Mouse (Mus musculus): ENCODE measurements around the gene Etl4. TPM values are rescaled to one million over a fixed set of nuclear protein-coding genes. Genes with fewer than 3 reads are reported as not detected.
"Not testable (repeated sequence)": the region's sequence is repeated elsewhere in the genome, so short reads cannot be mapped to it uniquely, and the experiment has no call there.

The Etl4 gene
- polyA plus RNA-seq, 1 experiment from 2014 or later = 16.1 TPM

DNA sequence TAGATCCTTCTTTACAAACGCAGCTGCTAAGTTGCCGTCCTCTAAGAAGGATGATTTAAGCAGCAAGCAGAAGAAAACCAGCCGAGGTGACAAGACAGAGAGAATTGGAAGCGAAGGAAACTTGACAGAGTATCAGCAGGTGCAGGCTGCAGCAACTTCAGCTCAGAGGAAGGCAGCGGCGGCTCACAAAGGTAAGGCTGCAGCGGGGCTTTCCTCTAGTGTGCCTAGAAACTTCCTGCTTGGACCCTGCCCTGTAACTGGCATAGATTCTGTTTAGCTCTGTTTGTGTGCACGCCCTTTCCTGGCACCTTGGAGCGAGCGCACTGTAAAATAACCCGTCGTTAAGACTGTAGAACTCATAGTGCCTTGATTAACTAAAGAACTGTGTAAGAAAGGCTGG is 430.3 kb downstream of the Etl4 start:
- no peak overlapping the region for H3K9ac ChIP-seq (replicated peaks)
- no peaks in the 10 kb centered on the region for H3K36me3 ChIP-seq
- ATAC-seq (ENCODE audit: low FRiP score, low read depth) = no peak
- WGBS = 20% methylated on average over 12 of the region's 12 CpGs
- H3K4me1 ChIP-seq = peaks cover 10% of the 10 kb centered on the region
- H3K27me3 ChIP-seq = no peaks in the 10 kb centered on the region
- 0 out of 2 replicates have a peak overlapping the region, but pooled peaks have one; percentile 8 for H3K4me3 ChIP-seq
- H3K27ac ChIP-seq (replicated peaks) = no peak overlapping the region
- no peaks in the 10 kb centered on the region for H3K9me3 ChIP-seq
- peak overlapping the region; percentile 40 for H3K4me2 ChIP-seq (replicated peaks)

DNA sequence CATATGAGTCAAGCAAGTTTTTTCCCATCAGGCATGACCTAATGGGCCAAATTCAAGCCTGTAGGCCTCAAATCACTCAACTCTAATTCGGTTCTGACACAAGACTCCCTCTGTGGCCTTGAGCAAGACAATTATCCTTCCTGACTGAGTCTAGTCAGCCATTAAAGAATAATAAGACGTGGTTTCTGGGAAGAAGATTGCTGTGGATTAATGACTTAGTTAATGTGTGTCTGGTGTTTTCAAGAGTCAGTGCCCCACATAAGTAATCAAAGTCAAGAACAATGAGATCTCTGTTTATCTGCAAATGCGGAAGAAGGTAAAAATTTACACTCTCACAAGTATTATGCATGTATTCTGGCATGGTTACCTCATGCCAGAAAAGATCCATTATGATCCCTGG is 437.3 kb downstream of the Etl4 start:
- Histone ChIP-seq H3K27me3 (no peaks in the 10 kb centered on the region), H3K4me1 (no peaks in the 10 kb centered on the region), H3K36me3 (no peaks in the 10 kb centered on the region), H3K27ac (replicated peaks) (no peak overlapping the region), H3K9ac (replicated peaks) (no peak overlapping the region), H3K9me3 (no peaks in the 10 kb centered on the region), H3K4me3 (no peak overlapping the region), H3K4me2 (replicated peaks) (no peak overlapping the region)
- 77% methylated on average over 3 of the region's 3 CpGs for WGBS
- ATAC-seq (ENCODE audit: low FRiP score, low read depth) = no peak

DNA sequence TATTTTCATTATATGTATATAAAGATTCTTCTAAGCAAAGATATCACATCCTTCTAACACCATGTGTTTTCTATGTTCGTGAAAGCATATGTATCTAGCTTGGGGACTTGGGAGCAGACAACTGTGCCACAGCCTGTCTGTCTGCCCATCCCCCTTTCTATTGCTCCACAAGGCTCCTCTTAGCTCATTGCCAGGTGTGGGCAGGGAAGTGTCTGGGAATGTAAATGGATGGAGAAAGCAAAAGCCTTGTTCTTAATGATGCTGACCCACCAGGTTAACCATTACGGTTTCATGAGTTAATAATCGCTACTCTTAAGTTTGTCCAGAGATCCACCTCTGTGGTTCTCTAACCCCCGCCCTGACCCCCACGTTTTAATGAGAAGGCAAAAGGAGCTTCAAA is 439.7 kb downstream of the Etl4 start:
- H3K9me3 ChIP-seq = no peaks in the 10 kb centered on the region
- WGBS = 88% methylated on average over 5 of the region's 5 CpGs
- no peak for ATAC-seq (ENCODE audit: low FRiP score, low read depth)

DNA sequence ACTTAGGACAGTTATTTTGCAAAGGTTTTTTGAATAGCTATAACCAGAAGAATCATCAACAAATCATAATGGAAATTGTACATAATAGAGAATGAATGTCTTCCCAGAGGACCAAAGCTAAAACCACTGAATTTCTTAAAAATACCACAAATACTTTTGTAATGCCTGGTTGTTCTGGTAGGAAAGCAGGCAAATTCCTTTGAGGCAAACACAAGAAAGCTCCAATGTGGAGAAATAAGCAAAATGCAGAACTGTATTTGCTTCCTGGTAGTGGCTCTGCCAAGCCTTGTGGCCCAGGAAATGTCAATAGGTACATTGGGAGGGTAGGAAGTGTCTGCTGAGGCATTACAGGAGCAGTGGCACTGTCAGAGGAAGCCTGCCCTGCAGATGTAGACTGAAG is 443.2 kb downstream of the Etl4 start:
- H3K27ac ChIP-seq (replicated peaks) = no peak overlapping the region
- ATAC-seq (ENCODE audit: low FRiP score, low read depth) = no peak
- H3K36me3 ChIP-seq = no peaks in the 10 kb centered on the region
- H3K9ac ChIP-seq (replicated peaks) = no peak overlapping the region
- no peaks in the 10 kb centered on the region for H3K27me3 ChIP-seq
- H3K4me1 ChIP-seq = no peaks in the 10 kb centered on the region
- no peaks in the 10 kb centered on the region for H3K9me3 ChIP-seq
- no peak overlapping the region for H3K4me3 ChIP-seq
- no peak overlapping the region for H3K4me2 ChIP-seq (replicated peaks)

More for the DNA sequence above, 439.7 kb downstream of the Etl4 start:
- Histone ChIP-seq H3K27me3 (no peaks in the 10 kb centered on the region), H3K4me2 (replicated peaks) (no peak overlapping the region), H3K27ac (replicated peaks) (no peak overlapping the region), H3K36me3 (no peaks in the 10 kb centered on the region), H3K9ac (replicated peaks) (no peak overlapping the region), H3K4me3 (no peak overlapping the region), H3K4me1 (no peaks in the 10 kb centered on the region)

DNA sequence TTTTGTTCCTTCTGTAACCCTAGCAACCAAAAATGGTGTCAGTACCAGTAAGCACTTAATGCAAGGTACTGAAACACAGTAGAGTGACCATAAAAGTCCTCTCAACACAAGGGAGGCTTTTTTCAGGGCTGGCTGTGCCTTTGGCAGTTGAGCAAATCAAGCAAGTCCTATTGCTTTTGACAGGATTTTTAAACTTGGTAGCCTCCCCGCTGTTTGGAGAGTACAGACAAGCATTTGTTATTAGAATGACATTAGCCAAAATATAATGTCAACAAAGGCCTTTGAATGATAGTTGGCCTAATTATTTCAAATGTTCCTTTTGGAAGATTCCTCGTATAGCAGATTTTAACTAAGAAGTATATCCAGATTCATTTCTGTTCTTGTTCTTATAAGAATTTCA is 467.4 kb downstream of the Etl4 start:
- no peak overlapping the region for H3K9ac ChIP-seq (replicated peaks)
- no peaks in the 10 kb centered on the region for H3K9me3 ChIP-seq
- ATAC-seq (ENCODE audit: low FRiP score, low read depth) = no peak
- H3K4me1 ChIP-seq = no peaks in the 10 kb centered on the region
- H3K4me3 ChIP-seq = no peak overlapping the region
- no peaks in the 10 kb centered on the region for H3K27me3 ChIP-seq
- no peak overlapping the region for H3K27ac ChIP-seq (replicated peaks)
- no peak overlapping the region for H3K4me2 ChIP-seq (replicated peaks)
- no peaks in the 10 kb centered on the region for H3K36me3 ChIP-seq
- WGBS = 84% methylated on average over 2 of the region's 2 CpGs

DNA sequence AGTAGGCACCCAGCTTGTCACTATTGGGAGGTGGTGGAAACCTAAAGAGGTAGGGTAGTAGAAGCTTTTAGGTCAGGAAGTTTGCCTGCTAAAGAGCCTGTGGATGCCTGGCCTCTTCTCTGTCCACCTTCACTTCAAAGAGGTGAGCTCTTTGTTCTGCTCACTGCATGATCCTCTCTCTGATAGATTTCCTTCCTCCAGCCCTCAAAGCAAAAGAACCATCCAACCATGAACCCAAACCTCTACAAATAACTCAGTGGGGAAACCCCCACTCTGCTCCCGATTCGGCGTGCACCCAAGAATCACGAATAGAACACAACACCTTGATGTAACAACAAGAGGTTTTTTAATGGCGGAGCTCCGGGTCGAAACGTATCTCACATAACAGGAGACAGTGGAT is 471.3 kb downstream of the Etl4 start:
- H3K36me3 ChIP-seq; H3K9ac ChIP-seq (replicated peaks); H3K4me1 ChIP-seq; ATAC-seq (ENCODE audit: low FRiP score, low read depth); H3K27ac ChIP-seq (replicated peaks); H3K4me3 ChIP-seq; H3K27me3 ChIP-seq; H3K9me3 ChIP-seq; H3K4me2 ChIP-seq (replicated peaks): not testable (repeated sequence)
- WGBS = 88% methylated on average over 6 of the region's 8 CpGs

DNA sequence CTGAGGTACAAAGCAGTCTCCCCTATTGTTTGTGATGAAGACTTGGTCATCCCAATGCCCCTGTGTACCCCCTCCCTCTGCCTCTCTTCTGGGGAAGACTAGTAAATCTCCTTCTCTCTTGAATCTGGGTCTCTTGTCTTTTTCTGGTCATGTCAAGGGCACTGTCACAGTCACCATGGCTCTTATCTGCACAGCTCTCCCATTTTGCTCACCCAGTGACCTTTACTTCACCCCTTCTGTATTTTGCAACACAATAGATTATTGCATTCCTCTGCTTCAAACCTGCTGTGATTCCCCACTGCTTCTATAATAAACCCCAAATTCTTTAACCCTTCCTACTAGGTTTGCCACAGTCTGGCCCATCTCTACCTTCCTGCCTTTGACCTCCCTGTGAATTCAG is 484.5 kb downstream of the Etl4 start:
- no peak for ATAC-seq (ENCODE audit: low FRiP score, low read depth)

DNA sequence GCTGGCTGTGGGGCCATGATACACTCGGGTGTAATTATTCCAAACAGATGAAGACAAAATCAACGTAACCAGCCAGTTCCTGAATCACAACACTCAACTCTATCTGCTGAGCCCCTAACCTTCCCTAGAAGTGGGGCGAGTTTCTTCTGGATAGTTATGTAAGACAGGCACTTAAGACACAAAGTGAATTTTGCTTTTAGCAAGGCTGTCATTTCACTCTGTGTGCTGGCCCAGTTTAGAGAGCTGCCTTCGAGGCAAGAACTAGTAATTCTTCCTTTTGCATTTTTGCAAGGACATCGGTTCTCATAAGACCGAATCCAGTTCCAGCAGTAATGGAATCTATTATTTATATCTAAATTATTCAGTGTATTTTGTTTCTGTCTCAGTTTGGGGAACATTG is 487.4 kb downstream of the Etl4 start:
- no peaks in the 10 kb centered on the region for H3K36me3 ChIP-seq
- no peaks in the 10 kb centered on the region for H3K27me3 ChIP-seq
- no peak overlapping the region for H3K4me3 ChIP-seq
- no peak overlapping the region for H3K27ac ChIP-seq (replicated peaks)
- ATAC-seq (ENCODE audit: low FRiP score, low read depth) = no peak
- WGBS = 92% methylated on average over 6 of the region's 6 CpGs
- H3K4me1 ChIP-seq = no peaks in the 10 kb centered on the region; the same call in 1 of the 2 replicates
- no peak overlapping the region for H3K9ac ChIP-seq (replicated peaks)
- no peak overlapping the region for H3K4me2 ChIP-seq (replicated peaks)
- no peaks in the 10 kb centered on the region for H3K9me3 ChIP-seq

More for the DNA sequence above, 484.5 kb downstream of the Etl4 start:
- Histone ChIP-seq H3K9ac (replicated peaks) (no peak overlapping the region), H3K27me3 (no peaks in the 10 kb centered on the region), H3K4me2 (replicated peaks) (no peak overlapping the region), H3K27ac (replicated peaks) (no peak overlapping the region; the same call in 1 of the 2 replicates), H3K4me3 (no peak overlapping the region), H3K9me3 (no peaks in the 10 kb centered on the region), H3K4me1 (no peaks in the 10 kb centered on the region; the same call in 1 of the 2 replicates), H3K36me3 (no peaks in the 10 kb centered on the region)

DNA sequence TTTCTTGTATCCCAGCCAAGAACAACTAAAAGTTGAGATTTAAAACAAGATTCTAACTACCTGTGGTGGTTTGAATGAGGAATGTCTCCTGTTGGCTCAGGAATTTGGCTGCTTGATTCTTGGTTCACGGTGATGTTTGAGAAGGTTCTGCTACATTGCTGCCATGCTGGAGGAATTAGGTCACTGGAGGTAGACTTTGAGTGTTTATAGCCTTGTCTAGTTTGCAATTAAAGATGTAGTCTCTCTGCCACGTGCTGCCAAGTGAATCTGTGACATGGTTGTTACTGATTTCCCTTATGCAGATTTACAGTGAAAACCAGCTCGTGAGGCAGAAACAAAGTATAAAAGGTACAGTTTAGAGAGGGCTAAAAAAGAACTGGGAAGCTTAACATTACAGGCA is 491.0 kb downstream of the Etl4 start:
- H3K4me2 ChIP-seq (replicated peaks) = no peak overlapping the region
- H3K4me1 ChIP-seq = no peaks in the 10 kb centered on the region
- no peaks in the 10 kb centered on the region for H3K9me3 ChIP-seq
- no peak overlapping the region for H3K9ac ChIP-seq (replicated peaks)
- WGBS = 81% methylated on average over 3 of the region's 3 CpGs
- no peak overlapping the region for H3K27ac ChIP-seq (replicated peaks)
- no peak for ATAC-seq (ENCODE audit: low FRiP score, low read depth)
- no peak overlapping the region for H3K4me3 ChIP-seq
- no peaks in the 10 kb centered on the region for H3K36me3 ChIP-seq
- H3K27me3 ChIP-seq = no peaks in the 10 kb centered on the region

DNA sequence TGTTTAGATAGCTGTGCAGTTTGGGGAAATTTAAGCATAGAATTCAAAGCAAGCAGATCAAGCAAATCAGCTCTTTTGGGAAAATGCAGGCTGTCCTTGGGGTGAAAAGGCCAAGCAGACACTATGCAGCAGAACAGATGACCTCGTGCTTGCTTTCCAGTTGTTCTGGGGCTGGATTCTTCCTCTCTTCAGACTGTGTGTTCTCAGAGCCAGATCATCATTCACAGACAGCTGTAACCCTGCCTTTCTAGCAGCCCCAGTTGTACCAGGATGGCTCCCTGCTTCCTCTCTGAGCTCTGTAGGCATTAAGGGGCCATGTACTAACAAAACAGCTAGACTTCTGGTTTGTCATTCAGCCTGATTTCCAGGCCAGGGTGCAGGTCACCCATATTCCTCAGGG is 494.8 kb downstream of the Etl4 start:
- no peak for ATAC-seq (ENCODE audit: low FRiP score, low read depth)
- Histone ChIP-seq H3K36me3 (no peaks in the 10 kb centered on the region), H3K4me1 (no peaks in the 10 kb centered on the region), H3K27ac (replicated peaks) (no peak overlapping the region), H3K4me2 (replicated peaks) (no peak overlapping the region), H3K4me3 (no peak overlapping the region), H3K27me3 (no peaks in the 10 kb centered on the region), H3K9ac (replicated peaks) (no peak overlapping the region), H3K9me3 (no peaks in the 10 kb centered on the region)
- WGBS = 55% methylated on average over 1 of the region's 1 CpGs

DNA sequence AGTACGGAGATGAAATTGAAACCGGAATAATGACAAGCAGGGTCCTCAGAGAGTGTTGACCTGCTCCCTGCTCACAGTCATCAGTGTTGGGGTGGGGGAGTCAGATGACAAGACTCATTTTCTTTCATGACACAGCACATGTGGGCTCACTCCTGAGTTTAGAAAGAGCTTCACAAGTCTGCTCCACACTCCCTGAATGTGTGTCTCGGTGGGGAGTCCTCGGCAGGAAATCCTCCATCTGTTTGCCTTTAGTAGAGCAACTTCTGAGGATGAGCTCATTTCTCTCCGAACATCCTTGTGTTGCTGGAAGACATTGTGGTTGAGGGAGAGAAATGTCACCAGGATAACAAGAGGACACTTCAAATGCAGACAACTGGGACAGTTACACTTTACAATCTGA is 497.5 kb downstream of the Etl4 start:
- ATAC-seq (ENCODE audit: low FRiP score, low read depth) = no peak
- WGBS = 63% methylated on average over 5 of the region's 5 CpGs
- Histone ChIP-seq H3K4me1 (no peaks in the 10 kb centered on the region), H3K9me3 (no peaks in the 10 kb centered on the region), H3K4me2 (replicated peaks) (no peak overlapping the region), H3K4me3 (no peak overlapping the region), H3K27ac (replicated peaks) (no peak overlapping the region), H3K36me3 (no peaks in the 10 kb centered on the region), H3K27me3 (no peaks in the 10 kb centered on the region), H3K9ac (replicated peaks) (no peak overlapping the region)

DNA sequence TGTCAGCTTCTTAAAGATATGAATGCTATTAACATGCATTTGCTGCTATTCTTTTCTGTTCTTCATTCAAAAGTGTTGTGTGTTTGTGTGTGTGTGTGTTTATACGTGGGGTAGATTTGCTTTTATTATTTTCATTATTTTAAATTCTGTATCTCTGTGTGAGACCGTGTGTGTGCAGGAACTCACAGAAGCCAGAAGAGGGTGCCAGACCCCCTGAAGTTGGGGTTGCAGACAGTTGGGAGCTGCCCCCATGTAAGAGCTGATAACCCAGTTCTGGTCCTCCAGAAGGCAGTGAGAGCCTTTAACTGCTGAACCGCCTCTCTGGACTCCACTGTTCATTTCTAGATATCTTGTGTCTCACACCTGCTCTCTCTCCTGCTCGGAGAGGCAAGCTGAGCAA is 505.3 kb downstream of the Etl4 start:
- peaks cover 7% of the 10 kb centered on the region for H3K4me1 ChIP-seq
- WGBS = 81% methylated on average over 4 of the region's 4 CpGs
- H3K9ac ChIP-seq (replicated peaks) = no peak overlapping the region
- no peaks in the 10 kb centered on the region for H3K9me3 ChIP-seq
- no peaks in the 10 kb centered on the region for H3K36me3 ChIP-seq
- ATAC-seq (ENCODE audit: low FRiP score, low read depth) = no peak
- no peak overlapping the region for H3K4me2 ChIP-seq (replicated peaks)
- no peak overlapping the region for H3K27ac ChIP-seq (replicated peaks)
- no peak overlapping the region for H3K4me3 ChIP-seq
- H3K27me3 ChIP-seq = no peaks in the 10 kb centered on the region

DNA sequence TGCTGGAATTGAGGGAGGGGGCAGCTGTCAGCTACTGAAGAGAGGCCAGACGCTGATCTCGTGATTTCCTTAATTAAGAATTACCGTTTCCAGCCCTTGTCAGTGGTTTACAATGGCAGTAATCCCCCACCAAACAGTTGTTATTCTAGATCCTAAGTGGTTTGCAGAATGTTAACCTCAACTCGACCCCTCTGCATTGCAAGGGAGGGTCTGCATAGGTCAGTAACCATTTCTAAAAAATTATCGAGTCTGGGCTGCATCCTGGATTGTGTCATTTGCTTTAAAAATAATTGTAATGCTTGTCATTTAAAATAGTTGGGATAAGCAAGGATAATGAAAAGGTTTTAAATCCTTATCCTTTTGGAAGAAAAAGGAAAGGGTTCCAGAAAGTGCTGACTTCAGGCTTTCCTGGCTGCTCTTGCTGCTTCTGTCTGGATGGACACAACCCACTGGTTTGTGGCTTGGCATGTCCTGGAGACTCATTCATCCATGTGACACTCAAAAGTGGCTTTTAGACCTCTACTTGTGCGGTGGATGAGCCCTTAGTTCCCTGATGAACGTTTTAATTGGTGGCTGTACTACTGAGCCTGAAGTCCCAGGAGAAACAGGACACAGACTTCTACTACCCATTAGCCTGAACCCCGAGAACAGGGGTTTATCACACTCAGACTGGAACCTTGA is 507.5 kb downstream of the Etl4 start:
- peak; percentile 52; the same call in 1 of the 2 replicates for ATAC-seq (ENCODE audit: low FRiP score, low read depth)
- no peak overlapping the region for H3K4me3 ChIP-seq
- H3K27ac ChIP-seq (replicated peaks) = no peak overlapping the region
- no peak overlapping the region for H3K4me2 ChIP-seq (replicated peaks)
- no peaks in the 10 kb centered on the region for H3K36me3 ChIP-seq
- H3K4me1 ChIP-seq = peaks cover 7% of the 10 kb centered on the region
- WGBS = 21% methylated on average over 8 of the region's 8 CpGs
- H3K27me3 ChIP-seq = no peaks in the 10 kb centered on the region
- H3K9me3 ChIP-seq = no peaks in the 10 kb centered on the region
- H3K9ac ChIP-seq (replicated peaks) = no peak overlapping the region

Measured in midbrain, embryonic 12.5 days (tissue).